Mouse (Mus musculus) liver, adult 2 months (tissue): ENCODE data around the gene Fam118b.

Source experiments
- CTCF ChIP-seq: fragments of 200-500 bp; IDR thresholded peaks from 2 replicates; pipeline ENCODE4 v1.5.1; 2011; ENCODE audit warnings: low read depth, low read length, control low read depth
- POLR2A ChIP-seq: fragments of 200-500 bp; IDR thresholded peaks from 2 replicates; pipeline ENCODE4 v1.6.1; 2011; ENCODE audit warnings: low read length, control low read depth; ENCODE audit not compliant: insufficient read depth; ENCODE audit errors: extremely low read depth

DNA sequence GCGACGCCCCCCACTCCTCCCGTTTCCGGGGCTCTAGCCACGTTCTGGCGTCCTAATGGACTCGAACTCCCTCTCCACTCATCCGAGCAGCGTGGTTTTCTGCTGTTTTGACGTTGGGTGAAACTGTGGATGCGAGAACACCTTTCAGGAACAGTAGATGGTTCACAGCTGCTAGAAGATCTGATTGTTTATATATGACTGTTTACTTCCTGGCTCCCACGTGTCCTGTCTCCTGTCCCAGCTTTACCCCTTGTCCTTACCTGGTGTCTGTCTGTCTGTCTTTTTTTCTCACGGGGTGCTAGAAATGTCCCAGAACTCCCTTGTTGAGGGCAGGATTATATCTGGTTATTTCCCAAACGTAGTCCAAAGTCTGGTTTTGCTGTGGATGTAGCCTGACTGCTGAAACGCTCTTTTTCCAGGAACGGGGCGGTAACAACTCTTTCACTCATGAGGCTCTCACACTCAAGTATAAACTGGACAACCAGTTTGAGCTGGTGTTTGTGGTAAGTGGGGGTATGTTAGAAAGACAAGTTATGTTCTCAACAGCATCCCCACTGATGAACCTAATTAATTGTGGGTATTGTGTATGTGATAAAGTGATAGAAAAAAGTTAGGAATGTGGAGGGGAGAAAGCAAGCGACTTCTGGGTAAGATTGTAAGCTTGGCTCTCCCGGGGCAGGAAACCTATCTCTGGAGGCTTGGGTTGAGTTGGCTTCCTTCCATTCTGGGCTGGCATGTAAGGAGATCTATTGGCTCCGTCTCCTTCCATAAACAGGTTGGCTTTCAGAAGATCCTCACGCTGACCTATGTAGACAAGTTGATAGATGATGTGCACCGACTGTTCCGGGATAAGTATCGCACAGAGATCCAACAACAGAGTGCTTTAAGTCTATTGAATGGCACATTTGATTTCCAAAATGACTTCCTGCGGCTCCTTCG, 55.8 kb downstream of the Fam118b start:
- TF ChIP-seq POLR2A (no peak), CTCF (no peak)
